Mouse (Mus musculus) testis, adult 2 months (tissue): ENCODE measurements at regions not wholly inside any gene's neighbourhood (a gene's known extent, or its start where the extent isn't known, plus 50 kb on each side); places are given as distances from the start of the nearest gene placed in this dataset.

Experiments
- H3K27ac ChIP-seq: fragments of 200-500 bp; 2 replicates; pipeline ENCODE4 v1.5.1; 2012; ENCODE audit warnings: low read depth, low read length; ENCODE audit not compliant: control insufficient read depth, insufficient read depth
- H3K27me3 ChIP-seq: fragments of 200-500 bp; 2 replicates; pipeline ENCODE4 v1.6.1; 2012; ENCODE audit warnings: mild to moderate bottlenecking, low read length, moderate library complexity; ENCODE audit not compliant: control insufficient read depth, insufficient read depth
- H3K36me3 ChIP-seq: fragments of 200-500 bp; 2 replicates; pipeline ENCODE4 v1.6.1; 2012; ENCODE audit warnings: mild to moderate bottlenecking, low read length; ENCODE audit not compliant: control insufficient read depth, insufficient read depth
- H3K4me1 ChIP-seq: fragments of 200-500 bp; 2 replicates; pipeline ENCODE4 v1.6.1; 2012; ENCODE audit warnings: low read length; ENCODE audit not compliant: control insufficient read depth, insufficient read depth
- H3K4me3 ChIP-seq: fragments of 200-500 bp; 2 replicates; pipeline ENCODE4 v1.5.1; 2012; ENCODE audit warnings: low read depth, mild to moderate bottlenecking, low read length, moderate library complexity, mixed read lengths; ENCODE audit not compliant: control insufficient read depth
- CTCF ChIP-seq: fragments of 200-500 bp; IDR thresholded peaks from 2 replicates; pipeline ENCODE4 v1.5.1; 2012; ENCODE audit warnings: low read depth, mild to moderate bottlenecking, inconsistent platforms, low read length, moderate library complexity; ENCODE audit not compliant: control insufficient read depth, insufficient read depth, insufficient replicate concordance
- POLR2A ChIP-seq: fragments of 200-500 bp; IDR thresholded peaks from 2 replicates; pipeline ENCODE4 v1.6.1; 2012; ENCODE audit warnings: low read depth, mild to moderate bottlenecking, inconsistent platforms, low read length, moderate library complexity; ENCODE audit not compliant: control insufficient read depth

GRCm38 (mm10) chr14:86395951-86396361 is 745.1 kb downstream of the Diaph3 start:
- Histone ChIP-seq H3K27ac (no peak overlapping the region), H3K27me3 (no peaks in the 10 kb centered on the region), H3K36me3 (no peaks in the 10 kb centered on the region), H3K4me1 (no peaks in the 10 kb centered on the region; the same call in 1 of the 2 replicates), H3K4me3 (no peak overlapping the region)
- TF ChIP-seq POLR2A (no peak), CTCF (no peak)

GRCm38 (mm10) chr14:86395531-86395930 is 745.5 kb downstream of the Diaph3 start:
- H3K4me1 ChIP-seq, result no peaks in the 10 kb centered on the region; the same call in 1 of the 2 replicates
- H3K36me3 ChIP-seq, result no peaks in the 10 kb centered on the region
- no peak for TF ChIP-seq CTCF
- TF ChIP-seq POLR2A, result no peak
- H3K4me3 ChIP-seq, result no peak overlapping the region
- H3K27ac ChIP-seq, result no peak overlapping the region
- H3K27me3 ChIP-seq, result no peaks in the 10 kb centered on the region

- Histone ChIP-seq H3K27me3 (no peaks in the 10 kb centered on the region), H3K4me1 (no peaks in the 10 kb centered on the region; the same call in 1 of the 2 replicates), H3K4me3 (no peak overlapping the region), H3K27ac (no peak overlapping the region), H3K36me3 (no peaks in the 10 kb centered on the region)
- TF ChIP-seq POLR2A, result no peak
- TF ChIP-seq CTCF, result no peak
These were observed 746.0 kb downstream of the Diaph3 start for GRCm38 (mm10) chr14:86395068-86395467.

GRCm38 (mm10) chr14:86385136-86385535 is 755.9 kb downstream of the Diaph3 start:
- TF ChIP-seq CTCF, result no peak
- no peak for TF ChIP-seq POLR2A
- Histone ChIP-seq H3K27me3 (no peaks in the 10 kb centered on the region), H3K27ac (no peak overlapping the region)

DNA sequence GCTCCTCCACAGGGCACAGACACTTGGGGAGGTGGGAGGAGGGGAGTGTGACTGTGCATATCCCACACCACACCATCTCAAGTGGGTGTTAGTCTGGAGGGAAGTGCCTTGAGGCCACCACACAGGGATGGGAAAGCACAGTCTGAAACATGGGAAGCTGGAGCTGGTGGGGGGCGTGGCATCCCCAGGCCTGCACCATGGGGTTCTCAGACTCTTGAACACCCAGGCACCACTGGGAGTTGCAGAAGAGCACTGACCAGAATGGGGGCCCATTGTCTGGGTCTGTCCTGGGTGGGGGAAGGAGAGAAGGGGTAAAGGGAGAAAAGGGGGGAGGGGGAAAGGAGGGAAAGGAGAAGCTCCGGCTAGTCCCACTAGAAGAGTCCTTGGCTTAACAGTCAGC is 776.0 kb downstream of the Diaph3 start:
- Histone ChIP-seq H3K4me1 (no peaks in the 10 kb centered on the region), H3K27me3 (no peaks in the 10 kb centered on the region), H3K4me3 (no peak overlapping the region), H3K36me3 (no peaks in the 10 kb centered on the region), H3K27ac (no peak overlapping the region)
- no peak for TF ChIP-seq POLR2A
- TF ChIP-seq CTCF, result no peak

More at GRCm38 (mm10) chr14:86385136-86385535, 755.9 kb downstream of the Diaph3 start:
- Histone ChIP-seq H3K36me3 (no peaks in the 10 kb centered on the region), H3K4me3 (no peak overlapping the region), H3K4me1 (no peaks in the 10 kb centered on the region)

- TF ChIP-seq POLR2A, result no peak
- TF ChIP-seq CTCF, result no peak
- no peaks in the 10 kb centered on the region for H3K36me3 ChIP-seq
- H3K27ac ChIP-seq, result no peak overlapping the region
- no peak overlapping the region for H3K4me3 ChIP-seq
- no peaks in the 10 kb centered on the region for H3K4me1 ChIP-seq
- H3K27me3 ChIP-seq, result no peaks in the 10 kb centered on the region
These were observed 780.5 kb downstream of the Diaph3 start for GRCm38 (mm10) chr14:86360423-86361059.

DNA sequence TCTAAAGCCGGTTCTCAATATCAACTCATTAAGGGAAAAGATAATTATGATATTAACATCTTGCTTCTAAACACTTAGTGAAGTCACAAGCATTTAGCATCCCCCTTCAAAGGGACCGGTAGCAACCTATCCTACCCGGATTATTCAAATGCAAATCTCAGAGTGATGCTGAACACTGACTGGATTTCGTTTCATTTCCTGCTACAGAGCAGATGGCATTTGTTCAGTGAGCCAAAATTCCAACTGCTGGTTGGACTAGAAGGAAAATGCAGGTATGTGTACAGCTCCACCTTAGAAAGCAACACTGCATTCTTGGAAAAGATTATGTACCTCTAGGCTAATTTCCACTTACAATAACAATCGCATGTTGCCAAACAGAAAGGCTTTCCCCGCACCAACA is 782.5 kb downstream of the Diaph3 start:
- no peaks in the 10 kb centered on the region for H3K27me3 ChIP-seq
- H3K4me3 ChIP-seq, result no peak overlapping the region
- no peak overlapping the region for H3K27ac ChIP-seq
- H3K4me1 ChIP-seq, result no peaks in the 10 kb centered on the region
- TF ChIP-seq CTCF (no peak), POLR2A (no peak)
- H3K36me3 ChIP-seq, result no peaks in the 10 kb centered on the region

- TF ChIP-seq CTCF (no peak), POLR2A (no peak)
- H3K36me3 ChIP-seq, result no peaks in the 10 kb centered on the region
- H3K4me3 ChIP-seq, result no peak overlapping the region
- no peaks in the 10 kb centered on the region for H3K4me1 ChIP-seq
- no peaks in the 10 kb centered on the region for H3K27me3 ChIP-seq
- no peak overlapping the region for H3K27ac ChIP-seq
These were observed 790.5 kb downstream of the Diaph3 start for GRCm38 (mm10) chr14:86350526-86350925.

DNA sequence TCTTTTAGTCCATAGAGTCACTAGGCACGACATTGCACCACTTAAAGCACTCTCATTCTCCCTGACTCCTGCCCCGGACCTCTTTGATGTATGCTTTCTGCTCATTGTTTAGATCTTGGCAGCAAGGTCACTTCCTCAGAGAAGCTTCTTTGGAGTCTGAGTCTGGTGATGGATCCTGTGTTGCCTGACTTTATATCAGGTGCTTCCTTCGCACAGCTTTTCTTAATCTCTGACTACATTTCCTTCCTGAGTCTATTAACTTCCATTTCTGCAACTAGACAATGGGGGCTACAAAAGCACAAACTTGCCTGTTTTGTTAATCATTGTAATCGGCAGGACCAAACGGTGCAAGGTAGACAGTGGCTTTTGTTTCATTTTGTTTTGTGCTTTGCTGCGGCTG is 802.0 kb downstream of the Diaph3 start:
- Histone ChIP-seq H3K27ac (no peak overlapping the region), H3K4me1 (no peaks in the 10 kb centered on the region), H3K4me3 (no peak overlapping the region), H3K27me3 (no peaks in the 10 kb centered on the region), H3K36me3 (no peaks in the 10 kb centered on the region)
- TF ChIP-seq POLR2A (no peak), CTCF (no peak)
